Mouse (Mus musculus): ENCODE data around the gene Rab11fip5. TPM values are rescaled to one million over a fixed set of nuclear protein-coding genes. Genes with fewer than 3 reads are reported as not detected.

Rab11fip5 gene
- polyA plus RNA-seq, 1 experiment from 2014 or later: 20.5 TPM

DNA sequence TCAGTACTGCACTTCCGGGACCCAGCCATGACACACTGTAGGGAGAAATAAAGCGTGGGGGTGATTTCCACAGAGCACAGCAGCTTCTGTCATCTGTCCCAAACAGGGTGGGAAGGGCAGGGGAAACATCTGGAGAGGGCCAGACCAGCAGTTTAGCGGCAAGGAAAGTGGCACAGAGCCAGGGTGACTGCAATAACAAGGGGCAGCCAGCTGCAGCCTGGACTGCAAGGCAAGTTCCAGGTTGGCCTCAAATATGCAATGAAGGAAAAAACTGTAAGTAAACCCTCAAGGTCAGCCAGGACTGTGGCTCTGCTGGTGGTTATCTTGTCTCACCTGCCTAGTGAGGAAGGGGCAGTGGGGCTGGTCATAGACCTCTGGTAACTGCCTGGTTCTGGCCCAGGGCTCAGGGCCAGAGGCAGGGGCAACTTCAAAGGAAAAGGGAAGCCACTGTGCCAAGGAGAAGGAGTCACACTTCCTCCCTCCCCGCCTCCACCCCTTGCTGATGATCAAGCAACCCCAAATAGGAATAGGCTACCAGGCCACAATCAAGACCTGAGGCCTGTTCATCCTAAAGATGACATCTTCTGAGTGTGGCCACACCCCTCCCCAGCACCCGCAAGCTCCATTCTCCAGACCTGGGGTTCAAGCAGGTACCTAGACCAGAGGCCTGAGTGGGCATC is 5.1 kb downstream of the Rab11fip5 start:
- WGBS: 73% methylated on average over 5 of the region's 5 CpGs
- no peak overlapping the region for H3K4me3 ChIP-seq (ENCODE audit: low read depth, low read length)
- no peak for ATAC-seq (ENCODE audit: low read depth)
- H3K9me3 ChIP-seq (ENCODE audit: control insufficient read depth, low read length): no peaks in the 10 kb centered on the region
- H3K36me3 ChIP-seq (ENCODE audit: control insufficient read depth, insufficient read depth, low read length): no peaks in the 10 kb centered on the region
- H3K27ac ChIP-seq (ENCODE audit: low read depth, low read length): no peak overlapping the region
- H3K9ac ChIP-seq (replicated peaks; ENCODE audit: low read depth, low read length): no peak overlapping the region
- no peak overlapping the region for H3K4me2 ChIP-seq (ENCODE audit: low read depth, low read length)
- peaks cover 26% of the 10 kb centered on the region for H3K4me1 ChIP-seq (ENCODE audit: control insufficient read depth, insufficient read depth, low read length)
- no peaks in the 10 kb centered on the region for H3K27me3 ChIP-seq (ENCODE audit: control insufficient read depth, insufficient read depth, low read length)

DNA sequence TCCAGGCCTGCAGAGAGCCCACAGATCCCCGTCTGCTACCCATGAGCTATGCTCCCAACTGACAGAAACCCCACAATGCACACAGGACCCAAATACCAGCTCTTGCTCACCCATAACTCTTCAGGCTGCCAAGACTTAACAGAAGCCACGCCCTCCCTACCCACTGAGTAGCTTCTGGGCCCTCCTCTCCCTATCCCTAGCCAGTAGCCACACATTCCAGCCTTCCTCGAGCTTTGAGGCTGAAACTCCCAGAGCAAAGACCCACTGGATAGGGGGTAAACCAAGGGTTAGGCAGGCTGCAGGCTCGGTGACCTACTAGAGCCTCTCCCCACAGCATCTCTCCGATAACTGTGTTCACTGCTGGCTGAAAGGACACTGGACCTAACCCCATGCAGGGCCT is 5.7 kb downstream of the Rab11fip5 start:
- no peak overlapping the region for H3K4me2 ChIP-seq (ENCODE audit: low read depth, low read length)
- no peak overlapping the region for H3K9ac ChIP-seq (replicated peaks; ENCODE audit: low read depth, low read length)
- H3K36me3 ChIP-seq (ENCODE audit: control insufficient read depth, insufficient read depth, low read length): no peaks in the 10 kb centered on the region
- no peak for ATAC-seq (ENCODE audit: low read depth)
- H3K27ac ChIP-seq (ENCODE audit: low read depth, low read length): no peak overlapping the region
- peaks cover 25% of the 10 kb centered on the region for H3K4me1 ChIP-seq (ENCODE audit: control insufficient read depth, insufficient read depth, low read length)
- H3K4me3 ChIP-seq (ENCODE audit: low read depth, low read length): no peak overlapping the region
- H3K9me3 ChIP-seq (ENCODE audit: control insufficient read depth, low read length): no peaks in the 10 kb centered on the region
- H3K27me3 ChIP-seq (ENCODE audit: control insufficient read depth, insufficient read depth, low read length): no peaks in the 10 kb centered on the region
- 52% methylated on average over 5 of the region's 5 CpGs for WGBS

- no peak for ATAC-seq (ENCODE audit: low read depth)
- peaks cover 20% of the 10 kb centered on the region for H3K4me1 ChIP-seq (ENCODE audit: control insufficient read depth, insufficient read depth, low read length)
- H3K9me3 ChIP-seq (ENCODE audit: control insufficient read depth, low read length): no peaks in the 10 kb centered on the region
- H3K9ac ChIP-seq (replicated peaks; ENCODE audit: low read depth, low read length): no peak overlapping the region
- no peaks in the 10 kb centered on the region for H3K27me3 ChIP-seq (ENCODE audit: control insufficient read depth, insufficient read depth, low read length)
- no peak overlapping the region for H3K27ac ChIP-seq (ENCODE audit: low read depth, low read length)
- H3K4me3 ChIP-seq (ENCODE audit: low read depth, low read length): no peak overlapping the region
- 80% methylated on average over 1 of the region's 1 CpGs for WGBS
- no peak overlapping the region for H3K4me2 ChIP-seq (ENCODE audit: low read depth, low read length)
- H3K36me3 ChIP-seq (ENCODE audit: control insufficient read depth, insufficient read depth, low read length): no peaks in the 10 kb centered on the region
Measured at GRCm38 (mm10) chr6:85368166-85368565, 6.3 kb downstream of the Rab11fip5 start.

- Histone ChIP-seq H3K9ac (replicated peaks; ENCODE audit: low read depth, low read length) (no peak overlapping the region), H3K27me3 (ENCODE audit: control insufficient read depth, insufficient read depth, low read length) (no peaks in the 10 kb centered on the region), H3K4me1 (ENCODE audit: control insufficient read depth, insufficient read depth, low read length) (0 out of 2 replicates have a peak, but pooled peaks cover 3% of the 10 kb centered on the region), H3K27ac (ENCODE audit: low read depth, low read length) (no peak overlapping the region), H3K4me2 (ENCODE audit: low read depth, low read length) (no peak overlapping the region), H3K9me3 (ENCODE audit: control insufficient read depth, low read length) (no peaks in the 10 kb centered on the region), H3K36me3 (ENCODE audit: control insufficient read depth, insufficient read depth, low read length) (no peaks in the 10 kb centered on the region), H3K4me3 (ENCODE audit: low read depth, low read length) (no peak overlapping the region)
- ATAC-seq (ENCODE audit: low read depth): no peak
- 73% methylated on average over 1 of the region's 1 CpGs for WGBS
Measured at GRCm38 (mm10) chr6:85366387-85366786, 8.0 kb downstream of the Rab11fip5 start.

DNA sequence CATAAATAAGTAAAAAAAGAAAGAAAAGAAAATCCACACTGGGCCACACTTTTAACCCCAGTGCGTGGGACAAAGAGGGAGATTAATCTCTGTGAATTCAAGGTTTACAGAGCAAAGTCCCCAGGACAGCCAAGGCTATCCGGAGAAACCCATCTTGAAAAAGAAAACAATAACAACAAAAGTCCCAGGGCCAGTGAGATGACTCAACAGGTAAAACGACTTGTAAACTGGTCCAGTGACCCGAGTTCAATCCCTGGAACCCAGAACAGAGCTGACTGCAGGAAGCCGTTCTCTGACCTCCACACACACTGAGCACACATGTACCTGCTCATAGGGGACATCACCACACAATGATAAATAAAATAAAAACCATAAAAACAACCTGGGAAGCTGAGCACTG is 10.0 kb downstream of the Rab11fip5 start:
- H3K4me1 ChIP-seq (ENCODE audit: control insufficient read depth, insufficient read depth, low read length): 0 out of 2 replicates have a peak, but pooled peaks cover 3% of the 10 kb centered on the region
- no peak for ATAC-seq (ENCODE audit: low read depth)
- H3K4me3 ChIP-seq (ENCODE audit: low read depth, low read length): no peak overlapping the region
- H3K9ac ChIP-seq (replicated peaks; ENCODE audit: low read depth, low read length): no peak overlapping the region
- no peaks in the 10 kb centered on the region for H3K27me3 ChIP-seq (ENCODE audit: control insufficient read depth, insufficient read depth, low read length)
- H3K4me2 ChIP-seq (ENCODE audit: low read depth, low read length): no peak overlapping the region
- no peaks in the 10 kb centered on the region for H3K36me3 ChIP-seq (ENCODE audit: control insufficient read depth, insufficient read depth, low read length)
- 84% methylated on average over 5 of the region's 5 CpGs for WGBS
- no peak overlapping the region for H3K27ac ChIP-seq (ENCODE audit: low read depth, low read length)
- no peaks in the 10 kb centered on the region for H3K9me3 ChIP-seq (ENCODE audit: control insufficient read depth, low read length)

GRCm38 (mm10) chr6:85363906-85364260 is 10.6 kb downstream of the Rab11fip5 start:
- H3K9me3 ChIP-seq (ENCODE audit: control insufficient read depth, low read length): no peaks in the 10 kb centered on the region
- H3K4me3 ChIP-seq (ENCODE audit: low read depth, low read length): no peak overlapping the region
- H3K4me1 ChIP-seq (ENCODE audit: control insufficient read depth, insufficient read depth, low read length): 0 out of 2 replicates have a peak, but pooled peaks cover 3% of the 10 kb centered on the region
- H3K27ac ChIP-seq (ENCODE audit: low read depth, low read length): no peak overlapping the region
- no peak overlapping the region for H3K9ac ChIP-seq (replicated peaks; ENCODE audit: low read depth, low read length)
- ATAC-seq (ENCODE audit: low read depth): no peak
- H3K27me3 ChIP-seq (ENCODE audit: control insufficient read depth, insufficient read depth, low read length): no peaks in the 10 kb centered on the region
- 87% methylated on average over 4 of the region's 4 CpGs for WGBS
- H3K36me3 ChIP-seq (ENCODE audit: control insufficient read depth, insufficient read depth, low read length): no peaks in the 10 kb centered on the region
- H3K4me2 ChIP-seq (ENCODE audit: low read depth, low read length): no peak overlapping the region

DNA sequence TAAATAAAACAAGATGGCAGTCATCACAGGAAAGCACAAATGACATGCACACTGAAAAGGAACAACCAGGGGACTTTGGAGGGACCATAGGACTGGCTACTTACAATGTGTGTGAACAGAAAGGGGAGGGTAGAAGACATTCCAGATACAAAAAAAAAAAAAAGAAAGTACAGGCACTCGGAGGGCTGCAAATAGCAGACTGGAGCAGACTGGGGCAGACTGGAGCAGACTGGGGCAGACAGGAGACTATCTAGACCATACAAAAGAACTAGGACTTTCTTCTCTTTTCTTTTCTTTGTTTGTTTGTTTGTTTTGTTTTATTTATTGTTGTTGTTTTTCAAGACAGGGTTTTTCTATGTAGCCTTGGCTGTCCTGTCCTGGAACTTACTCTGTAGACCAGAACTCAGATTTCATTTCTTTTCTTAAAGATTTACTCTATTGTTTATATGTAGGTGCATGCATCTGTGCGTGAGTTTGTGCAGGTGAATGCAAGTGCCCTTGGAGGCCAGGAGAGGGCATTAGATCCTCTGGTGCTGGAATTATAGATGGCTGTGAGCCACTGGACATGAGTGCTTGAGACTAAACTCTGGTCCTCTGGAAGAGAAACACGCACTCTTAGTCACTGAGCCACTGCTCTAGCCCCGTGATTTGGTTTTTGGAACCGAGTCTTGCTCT is 11.1 kb downstream of the Rab11fip5 start:
- Histone ChIP-seq H3K27ac (ENCODE audit: low read depth, low read length) (no peak overlapping the region), H3K9me3 (ENCODE audit: control insufficient read depth, low read length) (no peaks in the 10 kb centered on the region), H3K4me1 (ENCODE audit: control insufficient read depth, insufficient read depth, low read length) (no peaks in the 10 kb centered on the region), H3K36me3 (ENCODE audit: control insufficient read depth, insufficient read depth, low read length) (no peaks in the 10 kb centered on the region), H3K4me2 (ENCODE audit: low read depth, low read length) (no peak overlapping the region), H3K9ac (replicated peaks; ENCODE audit: low read depth, low read length) (no peak overlapping the region), H3K4me3 (ENCODE audit: low read depth, low read length) (no peak overlapping the region), H3K27me3 (ENCODE audit: control insufficient read depth, insufficient read depth, low read length) (no peaks in the 10 kb centered on the region)
- ATAC-seq (ENCODE audit: low read depth): no peak
- WGBS: 86% methylated on average over 5 of the region's 5 CpGs

GRCm38 (mm10) chr6:85362610-85363009 is 11.8 kb downstream of the Rab11fip5 start:
- Histone ChIP-seq H3K36me3 (ENCODE audit: control insufficient read depth, insufficient read depth, low read length) (no peaks in the 10 kb centered on the region), H3K4me2 (ENCODE audit: low read depth, low read length) (no peak overlapping the region), H3K27me3 (ENCODE audit: control insufficient read depth, insufficient read depth, low read length) (no peaks in the 10 kb centered on the region), H3K4me3 (ENCODE audit: low read depth, low read length) (no peak overlapping the region), H3K4me1 (ENCODE audit: control insufficient read depth, insufficient read depth, low read length) (no peaks in the 10 kb centered on the region), H3K27ac (ENCODE audit: low read depth, low read length) (no peak overlapping the region), H3K9ac (replicated peaks; ENCODE audit: low read depth, low read length) (no peak overlapping the region), H3K9me3 (ENCODE audit: control insufficient read depth, low read length) (no peaks in the 10 kb centered on the region)
- ATAC-seq (ENCODE audit: low read depth): no peak
- 89% methylated on average over 5 of the region's 5 CpGs for WGBS

GRCm38 (mm10) chr6:85360311-85360710 is 14.1 kb downstream of the Rab11fip5 start:
- Histone ChIP-seq H3K27ac (ENCODE audit: low read depth, low read length) (no peak overlapping the region), H3K4me2 (ENCODE audit: low read depth, low read length) (no peak overlapping the region), H3K4me1 (ENCODE audit: control insufficient read depth, insufficient read depth, low read length) (no peaks in the 10 kb centered on the region), H3K4me3 (ENCODE audit: low read depth, low read length) (no peak overlapping the region), H3K36me3 (ENCODE audit: control insufficient read depth, insufficient read depth, low read length) (no peaks in the 10 kb centered on the region), H3K27me3 (ENCODE audit: control insufficient read depth, insufficient read depth, low read length) (no peaks in the 10 kb centered on the region), H3K9me3 (ENCODE audit: control insufficient read depth, low read length) (no peaks in the 10 kb centered on the region), H3K9ac (replicated peaks; ENCODE audit: low read depth, low read length) (no peak overlapping the region)
- 90% methylated on average over 5 of the region's 5 CpGs for WGBS
- no peak for ATAC-seq (ENCODE audit: low read depth)
